Mouse (Mus musculus) limb, embryonic 10.5 days (tissue): ENCODE results near the gene Cpne5. TPM values are rescaled to one million over a fixed set of nuclear protein-coding genes. Genes with fewer than 3 reads are reported as not detected.
A peak's percentile ranks its signal among the peaks of the same experiment; 100 is the strongest.
"Not testable (repeated sequence)": the region's sequence is repeated elsewhere in the genome, so short reads cannot be mapped to it uniquely, and the experiment has no call there.

Experiments used
- DNase-seq: peaks from one replicate; pipeline ENCODE4 v3.0.0-alpha.2; 2017; ENCODE audit warnings: low spot score
- H3K27ac ChIP-seq: fragments of 300-500 bp; sonication (generic); 2 replicates; pipeline ENCODE4 v1.5.1; 2016; ENCODE audit warnings: mild to moderate bottlenecking
- H3K27me3 ChIP-seq: fragments of 300-500 bp; sonication (generic); 2 replicates; pipeline ENCODE4 v1.6.1; 2016; ENCODE audit warnings: low read depth, mild to moderate bottlenecking; ENCODE audit not compliant: poor library complexity, severe bottlenecking
- H3K36me3 ChIP-seq: fragments of 300-500 bp; sonication (generic); 2 replicates; pipeline ENCODE4 v1.6.1; 2016; ENCODE audit warnings: mild to moderate bottlenecking, moderate library complexity
- H3K4me1 ChIP-seq: fragments of 300-500 bp; sonication (generic); 2 replicates; pipeline ENCODE4 v1.6.1; 2016
- H3K4me3 ChIP-seq: fragments of 300-500 bp; sonication (generic); 2 replicates; pipeline ENCODE4 v1.5.1; 2016; ENCODE audit warnings: mild to moderate bottlenecking, moderate library complexity
- H3K9me3 ChIP-seq: fragments of 300-500 bp; sonication (generic); replicated peaks from 2 replicates; pipeline ENCODE4 v1.6.1; 2016; ENCODE audit warnings: mild to moderate bottlenecking
- WGBS: fragments of 180-500 bp; shearing (Covaris S2); methylation state at CpG from one replicate; pipeline ENCODE4 v1.1.7; 2016; 5-methylcytosine and 5-hydroxymethylcytosine counted together
- polyA plus RNA-seq: library from polyadenylated mRNA; unstranded; fragments of >200 nt; fragmentation: Nextera tagmentation; extraction: Ambion mirVana; gene quantifications from 2 replicates; pipeline ENCODE4 v1.2.1, GENCODE M21; 2016

The Cpne5 gene
- 2.0 and 3.2 TPM in 2 replicates for polyA plus RNA-seq

DNA sequence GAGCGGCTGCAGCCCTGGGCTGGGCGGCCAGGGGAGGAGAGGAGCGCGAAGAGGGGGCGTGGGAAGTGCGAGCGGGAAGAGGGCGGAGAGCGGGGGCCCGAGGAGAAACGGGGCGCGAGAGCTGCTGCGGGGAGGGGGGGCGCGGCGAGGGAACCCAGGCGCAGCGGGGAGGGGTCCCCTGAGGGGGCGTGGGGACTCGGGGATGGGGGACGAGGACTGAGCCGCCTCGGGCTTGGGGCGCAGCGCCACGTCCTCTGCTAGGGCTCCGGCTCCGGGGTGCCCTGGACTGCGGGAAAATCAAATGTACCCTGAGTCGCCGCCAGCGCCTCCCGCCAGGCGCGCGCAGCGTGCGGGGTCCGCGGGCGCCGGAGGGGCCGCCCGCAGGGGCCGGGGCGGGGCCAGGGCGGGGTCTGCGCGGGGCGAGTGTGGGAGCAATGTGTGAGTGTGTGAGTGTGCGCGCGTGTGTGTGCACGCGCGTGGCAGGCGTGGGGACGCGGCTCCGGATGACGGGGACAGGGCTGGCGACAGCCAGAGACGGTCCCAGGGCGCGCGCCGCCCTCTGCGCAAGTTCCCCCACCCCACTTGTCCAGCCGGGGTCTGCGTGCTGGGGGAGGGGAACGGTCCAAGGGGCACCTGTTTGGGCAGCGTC is at the start of gene Cpne5:
Cpne5 (minus strand) TSS at position 396 of the 649 bp plus-strand sequence.
- WGBS: under 1% methylated on average over 64 of the region's 73 CpGs
- Histone ChIP-seq H3K4me1 (peaks cover 34% of the 10 kb centered on the region), H3K4me3 (peak within 1 kb of the TSS; percentile 76), H3K27me3 (peaks cover 69% of the 10 kb centered on the region), H3K27ac (peak within 1 kb of the TSS; percentile 79), H3K9me3 (no peaks in the 10 kb centered on the region), H3K36me3 (no peaks in the 10 kb centered on the region)
- peak; percentile 60 for DNase-seq

DNA sequence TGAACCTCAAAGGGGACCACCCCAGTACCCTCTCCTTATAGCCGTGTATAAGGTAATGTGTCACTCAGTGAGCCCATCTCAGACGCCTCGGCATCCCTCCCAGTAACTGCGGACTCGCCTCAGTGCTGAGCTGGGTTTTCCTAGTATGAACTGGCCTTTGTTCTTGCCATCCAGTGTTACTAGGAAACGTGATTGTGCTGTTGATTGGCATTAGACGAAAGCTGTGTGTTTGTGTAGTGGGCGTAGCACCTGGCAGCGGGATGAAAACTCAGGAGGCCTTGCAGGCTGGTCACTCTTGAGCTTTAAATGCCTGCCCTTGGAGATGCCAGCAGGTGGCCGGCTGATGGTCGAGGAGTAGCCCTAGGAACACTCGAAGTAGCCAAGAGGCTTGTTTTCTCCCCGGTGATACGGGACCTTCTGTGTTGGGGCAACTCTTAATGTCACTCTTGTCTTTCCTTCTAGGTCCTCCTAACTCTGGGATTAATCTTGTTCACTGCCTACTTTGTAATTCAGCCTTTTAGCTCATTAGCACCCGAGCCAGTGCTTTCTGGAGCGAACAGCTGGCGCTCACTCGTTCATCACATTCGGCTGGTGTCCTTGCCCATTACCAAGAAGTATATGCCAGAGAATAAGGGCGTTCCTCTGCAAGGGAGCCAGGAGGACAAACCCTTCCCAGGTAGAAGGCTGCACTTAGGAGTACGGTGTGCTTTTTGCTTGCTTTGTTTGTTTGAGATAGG is 44.4 kb upstream of the Cpne5 start:
- H3K36me3 ChIP-seq: peaks cover 46% of the 10 kb centered on the region
- H3K27ac ChIP-seq: no peak overlapping the region
- H3K27me3 ChIP-seq: no peaks in the 10 kb centered on the region
- H3K9me3 ChIP-seq: 0 out of 2 replicates have a peak, but pooled peaks cover 2% of the 10 kb centered on the region
- H3K4me3 ChIP-seq: no peak overlapping the region
- no peak for DNase-seq
- no peaks in the 10 kb centered on the region for H3K4me1 ChIP-seq
- WGBS: 90% methylated on average over 21 of the region's 21 CpGs

DNA sequence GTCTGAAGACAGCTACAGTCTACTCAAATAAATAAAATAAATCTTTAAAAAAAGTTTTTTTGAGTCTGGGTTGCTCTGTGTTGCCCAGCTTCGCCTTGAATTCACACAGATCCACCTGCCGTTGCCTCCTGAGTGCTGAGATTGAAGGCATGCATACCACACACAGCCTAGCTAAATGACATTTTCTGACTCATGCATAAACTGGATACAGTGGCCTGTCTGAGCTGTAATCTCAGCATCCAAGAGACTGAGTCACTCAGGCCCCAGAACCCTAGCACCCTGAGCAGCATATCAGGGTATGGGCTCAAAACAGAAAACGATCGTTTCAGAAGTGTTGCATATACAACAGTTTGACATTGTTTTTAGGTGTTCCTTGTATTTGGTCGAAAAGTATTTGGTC is 43.6 kb upstream of the Cpne5 start:
- WGBS: 89% methylated on average over 5 of the region's 5 CpGs
- Histone ChIP-seq H3K4me3 (no peak overlapping the region), H3K36me3 (peaks cover 45% of the 10 kb centered on the region), H3K9me3 (0 out of 2 replicates have a peak, but pooled peaks cover 2% of the 10 kb centered on the region), H3K27ac (no peak overlapping the region), H3K4me1 (peaks cover 7% of the 10 kb centered on the region; the same call in 1 of the 2 replicates), H3K27me3 (no peaks in the 10 kb centered on the region)
- DNase-seq: no peak

DNA sequence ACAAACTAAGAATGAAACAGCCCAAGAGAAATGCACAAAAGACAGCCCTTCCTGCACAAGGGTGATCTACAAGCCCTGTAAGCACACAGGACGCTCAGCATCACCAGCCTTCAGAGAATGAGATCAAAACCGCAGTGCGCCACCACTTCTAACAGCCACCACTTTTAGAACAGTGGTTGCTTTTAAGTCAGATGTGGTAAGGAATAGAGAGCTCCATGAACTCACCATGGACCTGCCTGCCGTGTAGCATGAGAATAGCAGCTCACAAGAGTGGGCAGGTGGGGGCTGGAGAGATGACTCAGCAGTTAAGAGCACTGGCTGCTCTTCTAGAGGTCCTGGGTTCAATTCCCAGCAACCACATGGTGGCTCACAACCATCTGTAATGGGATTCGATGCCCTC is 42.5 kb upstream of the Cpne5 start:
- Histone ChIP-seq H3K27ac (no peak overlapping the region), H3K4me1 (peaks cover 7% of the 10 kb centered on the region; the same call in 1 of the 2 replicates), H3K4me3 (no peak overlapping the region), H3K9me3 (no peaks in the 10 kb centered on the region), H3K36me3 (peaks cover 36% of the 10 kb centered on the region), H3K27me3 (no peaks in the 10 kb centered on the region)
- WGBS: 92% methylated on average over 5 of the region's 5 CpGs
- DNase-seq: no peak

DNA sequence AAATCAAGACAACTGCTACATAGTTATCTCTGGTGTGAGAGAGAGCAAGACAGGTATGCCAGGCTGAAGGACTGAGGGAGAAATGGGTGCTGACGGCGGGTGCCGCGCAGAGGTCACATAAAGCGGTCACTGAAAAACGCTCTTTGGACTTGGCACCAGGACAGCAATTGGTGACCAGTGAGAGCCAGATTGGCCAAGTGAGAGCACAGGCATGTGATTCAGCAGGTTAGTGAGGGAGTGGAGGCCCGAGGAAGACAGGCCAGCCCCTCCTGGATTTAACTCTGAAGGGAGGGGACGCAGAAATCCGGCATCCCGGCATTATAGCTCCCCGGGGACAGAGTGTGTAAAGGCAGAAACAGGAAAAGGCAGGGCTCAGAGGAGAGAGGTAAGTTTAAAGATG is 35.9 kb upstream of the Cpne5 start:
- Histone ChIP-seq H3K27me3 (no peaks in the 10 kb centered on the region), H3K9me3 (no peaks in the 10 kb centered on the region), H3K4me1 (peaks cover 21% of the 10 kb centered on the region), H3K36me3 (no peaks in the 10 kb centered on the region), H3K4me3 (no peak overlapping the region), H3K27ac (no peak overlapping the region)
- WGBS: 90% methylated on average over 11 of the region's 11 CpGs
- DNase-seq: no peak

DNA sequence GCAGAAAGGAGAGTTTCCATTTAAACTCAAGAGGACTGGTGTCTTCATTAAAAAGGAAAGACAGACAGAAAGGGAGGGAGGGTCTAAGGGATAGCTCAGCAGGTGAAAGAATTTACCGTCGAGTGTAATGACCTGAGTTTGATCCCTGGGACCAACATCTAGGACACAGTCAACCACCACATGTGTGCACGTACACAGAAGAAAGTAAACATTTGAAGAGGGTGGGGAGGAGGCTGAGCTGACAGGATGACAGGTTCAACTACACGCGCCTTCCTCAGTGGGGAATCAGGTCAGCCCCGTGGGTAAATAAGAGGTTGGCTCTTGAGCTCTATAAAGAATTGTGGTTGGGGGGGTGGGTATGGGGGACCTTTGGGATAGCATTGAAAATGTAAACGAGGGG is 35.2 kb upstream of the Cpne5 start:
- H3K4me3 ChIP-seq: no peak overlapping the region
- H3K27me3 ChIP-seq: no peaks in the 10 kb centered on the region
- H3K27ac ChIP-seq: no peak overlapping the region
- H3K9me3 ChIP-seq: no peaks in the 10 kb centered on the region
- H3K36me3 ChIP-seq: no peaks in the 10 kb centered on the region
- no peak for DNase-seq
- WGBS: 93% methylated on average over 7 of the region's 7 CpGs
- H3K4me1 ChIP-seq: peaks cover 23% of the 10 kb centered on the region

DNA sequence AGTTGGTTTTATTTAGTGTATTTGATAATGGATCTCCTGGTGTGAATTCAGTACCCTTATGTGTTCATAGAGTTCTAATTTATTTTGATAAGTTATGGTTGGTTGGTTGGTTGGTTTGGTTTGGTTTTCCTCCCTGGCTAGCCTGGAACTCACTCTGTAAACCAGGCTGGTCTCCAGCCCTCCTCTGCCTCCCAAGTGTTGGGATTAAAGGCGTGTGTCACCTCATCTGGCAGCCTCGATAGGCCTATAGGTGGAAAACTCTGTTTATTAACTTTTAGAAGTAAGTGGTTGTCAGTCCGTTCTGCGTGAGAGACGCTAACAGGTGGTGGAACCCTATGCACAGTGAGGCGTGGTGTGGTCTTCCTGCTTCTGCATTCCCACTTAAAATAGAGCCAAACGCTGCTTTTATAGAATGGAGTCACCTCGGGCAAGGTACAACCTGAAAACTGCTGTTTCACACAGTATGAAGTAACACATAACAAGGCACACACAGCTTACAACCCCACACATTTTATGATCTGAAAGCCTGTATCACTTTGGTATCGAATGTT is 32.3 kb upstream of the Cpne5 start:
- Histone ChIP-seq H3K4me3 (peak overlapping the region; percentile 97; the same call in 1 of the 2 replicates), H3K27ac (no peak overlapping the region), H3K36me3 (no peaks in the 10 kb centered on the region), H3K4me1 (peaks cover 17% of the 10 kb centered on the region), H3K27me3 (no peaks in the 10 kb centered on the region), H3K9me3 (no peaks in the 10 kb centered on the region)
- DNase-seq: no peak
- WGBS: 96% methylated on average over 9 of the region's 9 CpGs

DNA sequence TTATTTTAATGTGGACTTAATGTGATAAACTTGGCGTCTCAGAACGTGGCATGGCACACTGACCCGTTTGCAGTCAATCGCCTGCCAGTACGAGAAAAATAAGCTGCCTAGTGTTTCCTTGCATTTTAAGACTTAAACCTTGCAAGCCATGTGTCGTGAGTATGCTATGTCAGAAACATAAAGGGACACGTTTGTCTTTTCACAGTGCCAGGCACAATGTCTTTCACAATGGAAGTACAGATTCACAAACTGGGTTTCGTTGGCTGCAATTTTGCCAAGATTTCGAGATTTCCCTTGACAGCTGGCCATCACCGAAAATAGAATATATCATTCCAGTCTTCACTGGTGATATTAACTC is 31.4 kb upstream of the Cpne5 start:
- 28% methylated on average over 10 of the region's 10 CpGs for WGBS
- H3K4me3 ChIP-seq: peak overlapping the region; percentile 97
- no peaks in the 10 kb centered on the region for H3K27me3 ChIP-seq
- no peak for DNase-seq
- peak overlapping the region; percentile 95 for H3K27ac ChIP-seq
- peaks cover 20% of the 10 kb centered on the region for H3K4me1 ChIP-seq
- no peaks in the 10 kb centered on the region for H3K36me3 ChIP-seq
- no peaks in the 10 kb centered on the region for H3K9me3 ChIP-seq

DNA sequence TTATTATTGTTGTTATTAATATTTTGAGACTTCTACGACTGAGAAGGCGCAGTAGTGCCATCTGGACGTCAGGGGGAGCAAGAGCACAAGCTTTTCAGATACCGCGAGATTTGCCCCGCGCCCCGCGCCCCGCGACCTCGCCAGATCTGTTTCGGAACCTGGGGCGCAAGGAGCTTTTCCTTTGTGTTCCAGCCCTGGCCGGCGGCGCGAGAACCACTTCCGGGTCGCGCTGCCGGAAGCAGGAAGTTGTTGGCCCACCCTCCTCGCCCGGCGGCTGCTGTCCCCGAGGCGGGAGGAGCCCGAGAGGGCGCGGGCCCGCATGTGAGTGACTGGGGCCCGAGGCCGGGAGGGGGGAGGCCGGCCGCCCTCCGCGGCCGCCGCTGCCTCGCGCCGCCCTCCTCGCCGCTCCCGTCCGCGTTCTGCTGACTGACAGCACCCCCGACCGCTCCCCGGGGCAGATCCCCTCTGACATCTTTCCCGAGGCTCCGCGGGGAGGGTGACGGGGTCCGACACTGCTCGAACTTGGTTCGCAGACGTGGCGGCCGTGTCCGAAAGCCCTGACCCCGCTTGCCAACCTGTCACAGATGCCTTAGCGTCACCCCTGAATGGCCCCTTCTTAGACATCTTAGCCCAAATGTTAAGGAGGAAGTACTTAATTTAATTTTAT is 30.8 kb upstream of the Cpne5 start, which contains the start of gene BC004004:
BC004004 (plus strand) TSS at position 107 of the 667 bp plus-strand sequence.
- WGBS: under 1% methylated on average over 63 of the region's 63 CpGs
- peak within 1 kb of the TSS; percentile 97 for H3K4me3 ChIP-seq
- H3K9me3 ChIP-seq: no peaks in the 10 kb centered on the region
- H3K36me3 ChIP-seq: no peaks in the 10 kb centered on the region
- peak within 1 kb of the TSS; percentile 95 for H3K27ac ChIP-seq
- no peaks in the 10 kb centered on the region for H3K27me3 ChIP-seq
- peak; percentile 99 for DNase-seq
- peaks cover 18% of the 10 kb centered on the region for H3K4me1 ChIP-seq

DNA sequence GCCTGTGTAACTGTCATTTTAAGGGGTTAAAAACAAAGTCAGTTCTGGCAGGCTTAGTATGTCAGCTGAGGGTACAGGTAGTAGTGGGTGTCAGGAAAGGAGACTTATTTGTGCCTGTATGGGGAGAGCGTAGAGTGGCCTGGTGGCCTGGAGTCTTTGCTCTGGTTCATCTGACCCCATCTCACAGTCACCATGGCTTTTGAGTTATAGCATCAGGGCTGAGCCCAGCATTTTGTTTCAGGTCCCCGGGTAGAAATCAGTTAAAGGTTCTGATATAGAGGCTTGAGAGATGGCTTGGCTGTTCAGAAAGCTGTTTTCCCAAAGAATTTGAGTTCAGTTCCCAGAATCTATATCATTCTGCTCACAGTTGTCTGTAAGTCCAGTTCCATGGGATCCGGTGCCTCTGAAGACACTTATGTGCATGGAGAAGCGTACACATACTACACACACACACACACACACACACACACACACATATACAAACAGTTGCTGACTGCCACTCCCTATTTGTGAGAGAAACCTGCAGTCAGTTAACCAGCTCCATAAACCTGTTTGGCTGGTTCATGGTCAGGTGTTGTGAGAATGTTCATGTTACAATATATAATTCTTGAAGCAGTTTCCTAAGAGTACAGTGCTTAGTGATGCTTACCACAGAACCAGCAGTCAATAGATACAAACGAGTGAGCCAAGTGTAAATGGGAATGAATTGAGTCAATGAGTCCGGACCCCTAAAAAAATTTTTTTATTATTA is 30.1 kb upstream of the Cpne5 start:
- peak overlapping the region; percentile 97 for H3K4me3 ChIP-seq
- peaks cover 18% of the 10 kb centered on the region for H3K4me1 ChIP-seq
- 64% methylated on average over 6 of the region's 6 CpGs for WGBS
- no peak for DNase-seq
- no peaks in the 10 kb centered on the region for H3K9me3 ChIP-seq
- peak overlapping the region; percentile 95 for H3K27ac ChIP-seq
- no peaks in the 10 kb centered on the region for H3K27me3 ChIP-seq
- no peaks in the 10 kb centered on the region for H3K36me3 ChIP-seq

DNA sequence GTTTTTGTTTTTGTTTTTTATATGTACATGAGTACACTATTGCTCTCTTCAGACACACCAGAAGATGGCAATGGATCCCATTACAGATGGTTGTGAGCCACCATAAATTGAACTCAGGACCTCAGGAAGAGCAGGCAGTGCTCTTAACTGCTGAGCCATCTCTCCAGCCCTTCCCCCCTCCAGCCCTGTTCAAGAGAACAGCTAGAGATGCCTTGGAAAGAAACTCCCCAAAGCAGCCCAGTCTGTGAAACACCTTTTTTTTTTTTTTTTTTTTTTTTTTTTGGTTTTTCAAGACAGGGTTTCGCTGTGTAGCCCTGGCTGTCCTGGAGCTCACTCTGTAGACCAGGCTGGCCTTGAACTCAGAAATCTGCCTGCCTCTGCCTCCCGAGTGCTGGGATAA is 29.1 kb upstream of the Cpne5 start:
- H3K27me3 ChIP-seq, H3K36me3 ChIP-seq, DNase-seq, H3K27ac ChIP-seq, H3K4me3 ChIP-seq, H3K9me3 ChIP-seq: not testable (repeated sequence)
- peaks cover 29% of the 10 kb centered on the region for H3K4me1 ChIP-seq
- 86% methylated on average over 2 of the region's 2 CpGs for WGBS

DNA sequence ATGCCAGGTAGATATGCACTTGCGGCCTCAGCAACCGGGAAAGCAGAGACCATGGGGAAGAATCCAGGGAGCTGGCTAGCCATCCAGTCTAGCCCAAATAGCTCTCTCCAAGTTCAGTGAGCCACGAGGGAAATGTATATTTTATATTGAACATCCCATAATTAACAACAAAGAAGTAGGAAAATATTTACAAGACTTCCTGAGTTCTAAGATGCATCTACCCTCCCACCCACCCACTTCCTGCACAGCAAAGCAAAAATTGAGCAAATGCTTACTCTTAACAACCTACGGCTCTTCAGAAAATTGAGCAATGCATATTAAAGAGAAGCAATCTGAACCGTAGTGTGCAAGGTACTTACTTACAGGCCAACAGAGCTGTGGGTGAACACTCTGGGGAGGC is 26.8 kb upstream of the Cpne5 start:
- Histone ChIP-seq H3K27me3 (no peaks in the 10 kb centered on the region), H3K4me1 (peaks cover 45% of the 10 kb centered on the region), H3K36me3 (peaks cover 24% of the 10 kb centered on the region), H3K9me3 (no peaks in the 10 kb centered on the region), H3K27ac (peak overlapping the region; percentile 98), H3K4me3 (peak overlapping the region; percentile 67)
- no peak for DNase-seq
- 87% methylated on average over 5 of the region's 5 CpGs for WGBS
